Mouse (Mus musculus): ENCODE results near the gene Gm26558. TPM values are rescaled to one million over a fixed set of nuclear protein-coding genes. Genes with fewer than 3 reads are reported as not detected.

The Gm26558 gene
- polyA plus RNA-seq, 1 experiment from 2014 or later = 4.6 TPM

GRCm38 (mm10) chr2:70690195-70690594 lies 28.3 kb upstream of the Gm26558 start:
- Histone ChIP-seq H3K27ac (replicated peaks; ENCODE audit: low read depth, low read length) (no peak overlapping the region), H3K4me2 (ENCODE audit: low read depth, severe bottlenecking) (no peak overlapping the region), H3K9ac (ENCODE audit: low read length) (no peak overlapping the region), H3K4me3 (ENCODE audit: low read depth, low read length) (no peak overlapping the region), H3K9me3 (ENCODE audit: control insufficient read depth, low read length) (no peaks in the 10 kb centered on the region), H3K4me1 (ENCODE audit: control insufficient read depth, insufficient read depth, low read length) (no peaks in the 10 kb centered on the region), H3K27me3 (ENCODE audit: control insufficient read depth, insufficient read depth, low read length) (no peaks in the 10 kb centered on the region), H3K36me3 (ENCODE audit: control insufficient read depth, insufficient read depth, low read length) (peaks cover 28% of the 10 kb centered on the region)
- WGBS = 89% methylated on average over 11 of the region's 11 CpGs
- ATAC-seq (ENCODE audit: insufficient number of reproducible peaks, low FRiP score, low TSS enrichment, low read depth) (no peak), DNase-seq (ENCODE audit: low spot score) (no peak)

GRCm38 (mm10) chr2:70688454-70689078 lies 26.7 kb upstream of the Gm26558 start:
- no peak overlapping the region for H3K4me3 ChIP-seq (ENCODE audit: low read depth, low read length)
- no peaks in the 10 kb centered on the region for H3K9me3 ChIP-seq (ENCODE audit: control insufficient read depth, low read length)
- no peak overlapping the region for H3K4me2 ChIP-seq (ENCODE audit: low read depth, severe bottlenecking)
- no peak overlapping the region for H3K27ac ChIP-seq (replicated peaks; ENCODE audit: low read depth, low read length)
- H3K36me3 ChIP-seq (ENCODE audit: control insufficient read depth, insufficient read depth, low read length) = peaks cover 28% of the 10 kb centered on the region
- H3K4me1 ChIP-seq (ENCODE audit: control insufficient read depth, insufficient read depth, low read length) = no peaks in the 10 kb centered on the region
- no peaks in the 10 kb centered on the region for H3K27me3 ChIP-seq (ENCODE audit: control insufficient read depth, insufficient read depth, low read length)
- H3K9ac ChIP-seq (ENCODE audit: low read length) = no peak overlapping the region
- DNase-seq (ENCODE audit: low spot score) (no peak), ATAC-seq (ENCODE audit: insufficient number of reproducible peaks, low FRiP score, low TSS enrichment, low read depth) (no peak)
- WGBS = 96% methylated on average over 21 of the region's 21 CpGs

- WGBS = 63% methylated on average over 2 of the region's 2 CpGs
These were observed 20.4 kb upstream of the Gm26558 start for GRCm38 (mm10) chr2:70682324-70682723.

GRCm38 (mm10) chr2:70673445-70674126 lies 11.7 kb upstream of the Gm26558 start:
- WGBS = 92% methylated on average over 7 of the region's 7 CpGs
- no peak for ATAC-seq (ENCODE audit: insufficient number of reproducible peaks, low FRiP score, low TSS enrichment, low read depth)
- H3K9me3 ChIP-seq (ENCODE audit: control insufficient read depth, low read length) = no peaks in the 10 kb centered on the region

More at GRCm38 (mm10) chr2:70682324-70682723, 20.4 kb upstream of the Gm26558 start:
- Histone ChIP-seq H3K4me1 (ENCODE audit: control insufficient read depth, insufficient read depth, low read length) (no peaks in the 10 kb centered on the region), H3K9me3 (ENCODE audit: control insufficient read depth, low read length) (no peaks in the 10 kb centered on the region), H3K4me2 (ENCODE audit: low read depth, severe bottlenecking) (no peak overlapping the region), H3K36me3 (ENCODE audit: control insufficient read depth, insufficient read depth, low read length) (peaks cover 12% of the 10 kb centered on the region), H3K4me3 (ENCODE audit: low read depth, low read length) (no peak overlapping the region), H3K9ac (ENCODE audit: low read length) (no peak overlapping the region), H3K27ac (replicated peaks; ENCODE audit: low read depth, low read length) (no peak overlapping the region), H3K27me3 (ENCODE audit: control insufficient read depth, insufficient read depth, low read length) (no peaks in the 10 kb centered on the region)
- DNase-seq (ENCODE audit: low spot score) (no peak), ATAC-seq (ENCODE audit: insufficient number of reproducible peaks, low FRiP score, low TSS enrichment, low read depth) (no peak)

GRCm38 (mm10) chr2:70672476-70672875 lies 10.6 kb upstream of the Gm26558 start:
- DNase-seq (ENCODE audit: low spot score) (no peak), ATAC-seq (ENCODE audit: insufficient number of reproducible peaks, low FRiP score, low TSS enrichment, low read depth) (no peak)
- H3K9ac ChIP-seq (ENCODE audit: low read length) = no peak overlapping the region
- no peaks in the 10 kb centered on the region for H3K9me3 ChIP-seq (ENCODE audit: control insufficient read depth, low read length)
- no peak overlapping the region for H3K4me2 ChIP-seq (ENCODE audit: low read depth, severe bottlenecking)
- 86% methylated on average over 2 of the region's 2 CpGs for WGBS
- H3K4me3 ChIP-seq (ENCODE audit: low read depth, low read length) = no peak overlapping the region
- no peaks in the 10 kb centered on the region for H3K36me3 ChIP-seq (ENCODE audit: control insufficient read depth, insufficient read depth, low read length)
- no peak overlapping the region for H3K27ac ChIP-seq (replicated peaks; ENCODE audit: low read depth, low read length)
- H3K4me1 ChIP-seq (ENCODE audit: control insufficient read depth, insufficient read depth, low read length) = no peaks in the 10 kb centered on the region
- H3K27me3 ChIP-seq (ENCODE audit: control insufficient read depth, insufficient read depth, low read length) = no peaks in the 10 kb centered on the region

More at GRCm38 (mm10) chr2:70673445-70674126, 11.7 kb upstream of the Gm26558 start:
- peaks cover under 1% of the 10 kb centered on the region; the same call in 1 of the 2 replicates for H3K36me3 ChIP-seq (ENCODE audit: control insufficient read depth, insufficient read depth, low read length)
- H3K9ac ChIP-seq (ENCODE audit: low read length) = no peak overlapping the region
- H3K4me3 ChIP-seq (ENCODE audit: low read depth, low read length) = no peak overlapping the region
- no peak overlapping the region for H3K27ac ChIP-seq (replicated peaks; ENCODE audit: low read depth, low read length)
- DNase-seq (ENCODE audit: low spot score) = no peak
- H3K27me3 ChIP-seq (ENCODE audit: control insufficient read depth, insufficient read depth, low read length) = no peaks in the 10 kb centered on the region
- H3K4me2 ChIP-seq (ENCODE audit: low read depth, severe bottlenecking) = no peak overlapping the region
- H3K4me1 ChIP-seq (ENCODE audit: control insufficient read depth, insufficient read depth, low read length) = no peaks in the 10 kb centered on the region

GRCm38 (mm10) chr2:70669896-70670295 lies 8.0 kb upstream of the Gm26558 start:
- no peak for DNase-seq (ENCODE audit: low spot score)
- no peaks in the 10 kb centered on the region for H3K27me3 ChIP-seq (ENCODE audit: control insufficient read depth, insufficient read depth, low read length)
- WGBS = 76% methylated on average over 2 of the region's 2 CpGs
- no peaks in the 10 kb centered on the region for H3K4me1 ChIP-seq (ENCODE audit: control insufficient read depth, insufficient read depth, low read length)
- no peak for ATAC-seq (ENCODE audit: insufficient number of reproducible peaks, low FRiP score, low TSS enrichment, low read depth)
- no peaks in the 10 kb centered on the region for H3K9me3 ChIP-seq (ENCODE audit: control insufficient read depth, low read length)
- no peak overlapping the region for H3K27ac ChIP-seq (replicated peaks; ENCODE audit: low read depth, low read length)
- H3K4me3 ChIP-seq (ENCODE audit: low read depth, low read length) = no peak overlapping the region
- H3K36me3 ChIP-seq (ENCODE audit: control insufficient read depth, insufficient read depth, low read length) = no peaks in the 10 kb centered on the region
- no peak overlapping the region for H3K4me2 ChIP-seq (ENCODE audit: low read depth, severe bottlenecking)
- H3K9ac ChIP-seq (ENCODE audit: low read length) = no peak overlapping the region

GRCm38 (mm10) chr2:70669241-70669640 lies 7.3 kb upstream of the Gm26558 start:
- 87% methylated on average over 2 of the region's 2 CpGs for WGBS
- Histone ChIP-seq H3K27me3 (ENCODE audit: control insufficient read depth, insufficient read depth, low read length) (no peaks in the 10 kb centered on the region), H3K9ac (ENCODE audit: low read length) (no peak overlapping the region), H3K4me1 (ENCODE audit: control insufficient read depth, insufficient read depth, low read length) (no peaks in the 10 kb centered on the region), H3K27ac (replicated peaks; ENCODE audit: low read depth, low read length) (no peak overlapping the region), H3K9me3 (ENCODE audit: control insufficient read depth, low read length) (no peaks in the 10 kb centered on the region), H3K36me3 (ENCODE audit: control insufficient read depth, insufficient read depth, low read length) (no peaks in the 10 kb centered on the region), H3K4me3 (ENCODE audit: low read depth, low read length) (no peak overlapping the region), H3K4me2 (ENCODE audit: low read depth, severe bottlenecking) (no peak overlapping the region)
- no peak for ATAC-seq (ENCODE audit: insufficient number of reproducible peaks, low FRiP score, low TSS enrichment, low read depth)
- no peak for DNase-seq (ENCODE audit: low spot score)

- 94% methylated on average over 7 of the region's 7 CpGs for WGBS
- no peak overlapping the region for H3K4me3 ChIP-seq (ENCODE audit: low read depth, low read length)
- DNase-seq (ENCODE audit: low spot score) = no peak
These were observed 5.1 kb upstream of the Gm26558 start for GRCm38 (mm10) chr2:70667016-70667415.

More at GRCm38 (mm10) chr2:70667016-70667415, 5.1 kb upstream of the Gm26558 start:
- Histone ChIP-seq H3K36me3 (ENCODE audit: control insufficient read depth, insufficient read depth, low read length) (no peaks in the 10 kb centered on the region), H3K27ac (replicated peaks; ENCODE audit: low read depth, low read length) (no peak overlapping the region), H3K27me3 (ENCODE audit: control insufficient read depth, insufficient read depth, low read length) (no peaks in the 10 kb centered on the region), H3K9ac (ENCODE audit: low read length) (no peak overlapping the region), H3K4me1 (ENCODE audit: control insufficient read depth, insufficient read depth, low read length) (no peaks in the 10 kb centered on the region), H3K4me2 (ENCODE audit: low read depth, severe bottlenecking) (no peak overlapping the region), H3K9me3 (ENCODE audit: control insufficient read depth, low read length) (no peaks in the 10 kb centered on the region)
- ATAC-seq (ENCODE audit: insufficient number of reproducible peaks, low FRiP score, low TSS enrichment, low read depth) = no peak

Data from limb, embryonic 11.5 days (tissue).